Mouse (Mus musculus) embryo, embryonic 11 days (tissue): Measurements from ENCODE around the gene Bbs2.
A peak's percentile ranks its signal among the peaks of the same experiment; 100 is the strongest.
"Not testable (repeated sequence)": the region's sequence is repeated elsewhere in the genome, so short reads cannot be mapped to it uniquely, and the experiment has no call there.

Source experiments
- DNase-seq: peaks from one replicate; pipeline ENCODE4 v3.0.0-alpha.2; 2015

Gene Bbs2

GRCm38 (mm10) chr8:94098081-94098974, at the start of gene Bbs2:
Bbs2 (minus strand) TSS chr8:94098928.
- peak; percentile 100 for DNase-seq

GRCm38 (mm10) chr8:94148236-94148635, 49.5 kb upstream of the Bbs2 start:
- no peak for DNase-seq

- DNase-seq, result no peak
Observed at GRCm38 (mm10) chr8:94140266-94140795, 41.6 kb upstream of the Bbs2 start.

- DNase-seq, result no peak
Observed at GRCm38 (mm10) chr8:94136933-94137332, 38.2 kb upstream of the Bbs2 start, which contains the start of gene Mt4. Mt4 (plus strand) TSS chr8:94137197.

GRCm38 (mm10) chr8:94136192-94136591, 37.5 kb upstream of the Bbs2 start:
- no peak for DNase-seq

- no peak for DNase-seq
Observed at GRCm38 (mm10) chr8:94135556-94135955, 36.8 kb upstream of the Bbs2 start.

- not testable (repeated sequence) for DNase-seq
Observed at GRCm38 (mm10) chr8:94134601-94135000, 35.9 kb upstream of the Bbs2 start.

GRCm38 (mm10) chr8:94132096-94132495, 33.4 kb upstream of the Bbs2 start:
- no peak for DNase-seq

- DNase-seq, result no peak
Observed at GRCm38 (mm10) chr8:94130126-94130525, 31.4 kb upstream of the Bbs2 start.

GRCm38 (mm10) chr8:94129133-94129789, 30.5 kb upstream of the Bbs2 start:
- no peak for DNase-seq

- no peak for DNase-seq
Observed at GRCm38 (mm10) chr8:94127711-94128110, 29.0 kb upstream of the Bbs2 start.

- DNase-seq, result no peak
Observed at GRCm38 (mm10) chr8:94122711-94123468, 24.2 kb upstream of the Bbs2 start.

GRCm38 (mm10) chr8:94121625-94122024, 22.9 kb upstream of the Bbs2 start:
- no peak for DNase-seq

GRCm38 (mm10) chr8:94118776-94119430, 20.2 kb upstream of the Bbs2 start:
- peak; percentile 82 for DNase-seq

- no peak for DNase-seq
Observed at GRCm38 (mm10) chr8:94113972-94114371, 15.2 kb upstream of the Bbs2 start.

- no peak for DNase-seq
Observed at GRCm38 (mm10) chr8:94113435-94113834, 14.7 kb upstream of the Bbs2 start.

GRCm38 (mm10) chr8:94110526-94111177, 11.9 kb upstream of the Bbs2 start:
- DNase-seq, result no peak

- DNase-seq, result no peak
Observed at GRCm38 (mm10) chr8:94109835-94110234, 11.1 kb upstream of the Bbs2 start.

- no peak for DNase-seq
Observed at GRCm38 (mm10) chr8:94109396-94109795, 10.7 kb upstream of the Bbs2 start.

GRCm38 (mm10) chr8:94107871-94108270, 9.1 kb upstream of the Bbs2 start:
- DNase-seq, result no peak

- no peak for DNase-seq
Observed at GRCm38 (mm10) chr8:94104146-94104545, 5.4 kb upstream of the Bbs2 start.

GRCm38 (mm10) chr8:94098996-94099395, 268 bp upstream of the Bbs2 start:
- peak; percentile 27 for DNase-seq
